Mouse (Mus musculus) urinary bladder, adult 2 months (tissue): ENCODE data around the gene Snapin. TPM values are rescaled to one million over a fixed set of nuclear protein-coding genes. Genes with fewer than 3 reads are reported as not detected.

ENCODE experiments used
- DNase-seq: peaks from one replicate; pipeline ENCODE4 v3.0.0; 2022; ENCODE audit warnings: low spot score
- polyA plus RNA-seq: library from polyadenylated mRNA; depleted of rRNA; stranded (reverse); fragments of >200 nt; gene quantifications from 2 replicates; pipeline ENCODE4 v1.2.3, GENCODE M21; 2012

Snapin gene
- polyA plus RNA-seq, 1 experiment, result 107 TPM

DNA sequence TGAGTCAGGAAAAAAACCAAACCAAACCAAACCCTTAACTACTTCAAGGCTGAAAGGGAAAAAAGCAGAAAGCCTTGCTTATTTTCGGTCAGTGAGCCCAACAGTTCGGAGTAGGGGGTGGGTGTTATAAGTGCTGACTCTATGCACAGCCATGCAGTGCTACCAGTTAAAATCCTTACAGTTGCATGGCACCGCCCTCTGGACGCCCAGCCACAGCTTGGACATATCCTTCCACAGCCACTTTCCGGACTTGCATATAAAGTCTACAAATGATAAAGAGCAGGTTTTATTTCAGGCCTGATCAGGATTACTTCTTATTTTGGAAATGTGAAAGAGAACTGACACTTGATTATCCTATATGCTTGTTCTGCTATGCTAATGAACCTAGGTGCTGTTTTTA lies 14.4 kb upstream of the Snapin start:
- no peak for DNase-seq

GRCm38 (mm10) chr3:90503444-90503843 lies 12.6 kb upstream of the Snapin start:
- DNase-seq, result no peak

DNA sequence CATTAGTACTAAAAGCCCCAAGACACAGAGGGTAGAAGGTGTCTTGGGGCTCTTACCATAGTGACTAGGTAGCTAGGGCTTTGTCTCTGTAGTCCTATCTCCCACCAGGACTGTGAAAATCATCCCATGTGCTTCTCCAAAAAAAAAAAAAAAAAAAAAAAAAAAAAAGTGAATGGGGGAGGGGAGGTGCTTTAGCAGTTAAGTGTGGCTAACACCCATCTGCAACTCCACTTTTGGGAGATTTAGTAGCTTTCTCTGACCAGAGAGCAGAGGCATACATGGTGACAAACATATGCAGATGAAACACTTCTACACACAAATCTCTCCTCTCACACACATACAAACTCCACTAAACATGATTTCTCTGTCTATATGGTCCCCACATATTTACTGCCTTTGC lies 6.8 kb upstream of the Snapin start:
- DNase-seq, result no peak

- DNase-seq, result no peak
These were observed 5.2 kb upstream of the Snapin start for GRCm38 (mm10) chr3:90495850-90496525.

- no peak for DNase-seq
These were observed 3.2 kb upstream of the Snapin start for GRCm38 (mm10) chr3:90493831-90494540.

- DNase-seq, result no peak
These were observed 517 bp upstream of the Snapin start for GRCm38 (mm10) chr3:90491350-90491749.

DNA sequence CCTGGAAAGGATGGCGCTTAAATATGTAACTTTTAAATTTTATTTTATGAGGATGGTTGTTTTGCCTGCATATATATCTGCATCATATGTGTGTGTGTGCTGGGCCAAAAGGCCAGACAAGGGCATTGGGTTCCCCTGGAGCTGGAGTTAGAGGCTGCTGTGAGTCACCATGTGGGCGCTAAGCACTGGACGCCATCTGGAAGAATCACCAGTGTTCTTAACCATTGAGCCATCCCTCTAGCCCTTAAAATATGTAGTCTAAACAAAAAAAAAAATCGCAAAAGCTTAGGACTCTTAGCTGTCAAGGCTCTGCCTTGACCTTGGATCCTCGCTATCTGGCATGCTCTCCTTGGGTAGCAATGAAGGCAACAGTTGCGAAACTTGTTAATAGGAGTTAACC lies 2.3 kb downstream of the Snapin start:
- no peak for DNase-seq

DNA sequence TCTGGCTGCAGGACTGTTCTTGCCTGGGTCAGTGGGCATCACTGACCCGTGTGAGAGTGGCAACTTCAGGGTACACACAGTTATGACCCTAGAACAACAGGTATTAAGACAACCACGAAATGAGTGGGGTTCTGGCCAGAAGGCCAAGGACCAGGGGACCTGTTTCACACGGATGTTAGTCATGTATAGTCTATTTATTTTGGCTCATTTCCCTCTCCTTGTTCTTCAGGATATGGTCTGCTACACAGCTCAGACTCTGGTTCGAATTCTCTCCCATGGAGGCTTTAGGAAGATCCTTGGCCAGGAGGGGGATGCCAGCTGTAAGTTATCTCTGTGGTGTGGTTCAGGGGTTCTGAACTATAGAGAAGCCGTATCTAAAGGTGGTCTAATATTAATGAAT lies 3.8 kb downstream of the Snapin start:
- DNase-seq, result no peak

DNA sequence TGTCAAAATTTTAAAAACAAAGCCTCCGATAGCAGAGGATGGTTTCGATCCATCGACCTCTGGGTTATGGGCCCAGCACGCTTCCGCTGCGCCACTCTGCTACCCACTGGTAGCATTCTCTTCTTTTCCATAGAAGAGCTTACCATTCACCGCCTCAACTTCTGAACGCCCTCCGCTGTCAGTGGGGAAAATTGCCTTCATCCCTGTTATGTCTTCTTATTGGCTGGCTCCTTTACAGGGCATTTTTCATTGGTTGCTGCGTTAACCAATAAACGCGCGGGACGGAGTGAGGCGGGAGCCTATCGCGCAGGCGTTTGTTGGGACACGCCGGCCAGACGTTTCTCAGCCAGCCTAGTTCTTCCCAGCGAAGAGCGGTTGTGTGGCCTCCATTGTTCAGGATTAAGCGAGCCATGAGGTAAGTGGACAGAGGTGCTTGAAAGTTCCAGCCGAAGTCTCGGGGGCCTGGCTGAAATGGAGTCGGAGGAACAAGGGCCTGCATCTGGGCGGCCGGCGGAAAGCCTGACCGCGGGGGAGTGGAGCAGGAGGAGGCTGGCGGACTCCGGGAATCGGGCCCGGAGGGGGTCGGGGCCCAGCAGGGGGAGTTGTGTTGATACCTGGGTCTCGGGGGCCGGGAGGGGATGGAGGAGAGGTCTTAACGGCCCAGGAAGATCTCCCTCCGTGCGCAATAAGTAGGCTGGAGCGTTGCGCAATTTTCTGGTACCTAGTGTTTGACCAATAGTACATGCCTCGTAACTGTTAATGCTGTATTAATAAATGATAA lies 14.8 kb downstream of the Snapin start, which contains the start of gene Ilf2:
Gene Ilf2 (plus strand): TSS at position 296 of the 781 bp plus-strand sequence.
- DNase-seq, result peak; percentile 88

- no peak for DNase-seq
These were observed 15.5 kb downstream of the Snapin start for GRCm38 (mm10) chr3:90475151-90475830.

DNA sequence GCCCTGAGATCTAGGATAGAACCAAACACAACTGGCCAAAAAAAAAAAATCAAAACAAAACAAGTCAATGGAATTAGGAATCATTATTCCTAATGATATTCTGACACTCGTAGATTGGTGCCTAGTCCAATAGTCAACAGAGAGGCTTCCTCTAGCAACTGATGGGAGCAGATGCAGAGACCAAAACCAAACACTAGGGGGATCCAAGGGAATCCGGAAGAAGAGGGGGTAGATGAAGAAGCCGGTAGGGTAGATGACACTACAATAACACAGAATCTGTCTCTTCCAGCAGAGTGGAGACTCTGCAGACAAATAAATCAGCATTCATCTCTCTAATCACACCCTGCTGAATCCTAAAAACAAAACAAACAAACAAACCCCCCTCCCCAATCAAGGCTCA lies 18.6 kb downstream of the Snapin start:
- DNase-seq, result no peak

GRCm38 (mm10) chr3:90467618-90468300 lies 23.1 kb downstream of the Snapin start:
- DNase-seq, result no peak

- DNase-seq, result no peak
These were observed 24.5 kb downstream of the Snapin start for GRCm38 (mm10) chr3:90466311-90466766.

DNA sequence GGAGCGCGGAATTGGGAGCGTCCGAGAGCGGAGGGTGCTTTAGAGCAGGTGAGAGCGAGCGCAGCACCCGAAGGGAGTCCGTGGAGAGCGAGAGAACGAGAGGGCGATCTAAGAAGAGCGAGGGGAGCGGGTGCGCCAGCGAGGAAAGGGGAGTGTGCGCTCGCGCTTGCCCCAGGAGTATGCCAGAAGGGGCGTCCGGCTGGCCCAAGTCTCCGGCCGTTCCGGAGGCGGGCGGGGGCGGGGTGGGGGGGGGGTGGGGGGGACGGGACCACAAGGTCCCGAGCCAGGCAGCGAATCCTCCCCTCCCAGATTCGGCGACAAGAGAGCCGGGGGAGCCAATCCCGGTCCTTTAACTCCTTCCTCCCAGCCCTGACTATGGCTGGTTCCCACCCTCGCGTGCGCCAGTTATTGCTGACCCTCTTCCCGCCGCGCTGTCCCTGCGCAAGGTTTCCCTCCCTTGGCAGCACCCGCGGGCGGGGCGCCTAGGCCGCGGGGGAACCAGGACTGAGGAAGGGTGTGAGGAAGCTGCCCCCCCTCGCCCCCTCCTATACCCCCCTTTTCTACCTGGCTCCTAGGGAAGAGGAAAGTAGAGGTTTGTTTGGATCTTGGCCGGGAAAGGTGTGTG lies 25.0 kb downstream of the Snapin start, which contains the start of gene Npr1:
Gene Npr1 (minus strand): TSS at position 181 of the 625 bp plus-strand sequence.
- no peak for DNase-seq

DNA sequence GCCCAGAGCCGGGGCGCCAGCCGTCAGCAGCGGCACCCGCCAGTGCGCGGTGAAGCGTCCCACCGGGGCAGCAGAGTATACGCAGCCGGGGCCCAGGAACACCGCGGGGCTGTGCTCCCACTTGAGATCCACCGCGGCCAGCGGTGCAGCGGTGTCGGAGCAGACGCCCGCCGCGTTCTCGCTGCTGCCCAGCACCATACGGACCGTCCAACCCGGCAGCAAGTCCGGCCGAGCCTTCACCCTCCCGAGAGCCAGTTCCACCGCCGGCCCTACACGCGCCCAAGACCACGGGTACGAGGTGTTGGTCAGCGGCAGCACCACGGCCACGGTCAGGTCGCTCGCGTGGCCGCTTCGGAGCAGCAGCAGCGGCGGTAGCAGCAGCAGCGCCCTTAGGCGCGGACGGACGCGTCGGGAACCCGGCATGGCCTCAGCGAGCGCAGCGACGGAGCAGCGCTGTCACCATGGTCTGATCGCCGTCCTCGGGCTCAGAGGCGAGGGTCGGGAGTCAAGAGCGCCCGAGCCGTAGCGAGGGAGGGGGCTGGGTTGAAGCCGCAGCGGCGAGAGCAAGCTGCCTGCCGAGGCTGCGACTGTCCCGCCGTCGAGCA lies 25.6 kb downstream of the Snapin start:
- no peak for DNase-seq

- DNase-seq, result no peak
These were observed 26.2 kb downstream of the Snapin start for GRCm38 (mm10) chr3:90464552-90465080.

DNA sequence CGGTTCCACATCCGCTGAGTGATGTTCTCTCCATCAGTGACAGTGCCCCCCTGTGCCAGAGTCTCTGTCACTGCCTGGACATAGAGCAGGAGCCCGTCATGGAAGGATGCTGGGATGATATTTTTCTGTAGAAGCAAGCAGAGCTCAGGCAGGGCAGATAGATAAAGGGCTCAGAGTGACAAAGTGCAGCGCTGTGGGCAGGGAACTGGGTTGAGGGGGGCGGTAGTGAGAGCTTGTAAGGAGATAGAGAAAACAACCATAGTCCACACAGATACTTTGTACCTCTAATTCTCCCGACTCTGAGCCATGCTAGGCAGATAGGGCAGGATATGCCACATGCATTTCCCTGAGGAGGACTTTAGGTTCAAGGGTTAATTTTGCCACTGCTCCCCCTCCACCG lies 28.3 kb downstream of the Snapin start:
- no peak for DNase-seq

DNA sequence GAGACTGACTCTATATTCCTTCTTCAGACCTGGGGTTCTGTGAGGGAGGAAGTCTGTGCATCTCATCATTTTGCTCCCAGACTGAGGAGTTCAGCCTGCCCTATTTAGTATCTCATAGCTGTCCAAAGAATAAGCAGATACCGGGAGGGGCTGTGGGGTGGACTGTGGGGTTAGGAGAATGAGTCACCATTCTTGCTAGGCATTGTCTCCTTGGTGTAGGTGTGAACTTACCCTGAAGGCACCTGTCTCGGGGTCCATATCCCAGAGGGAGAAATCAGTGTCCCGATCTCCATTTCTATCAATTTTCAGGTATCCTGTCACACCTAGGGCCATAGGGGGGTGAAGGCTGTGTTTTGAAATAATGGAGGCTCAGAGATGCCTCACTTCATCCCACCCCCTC lies 28.9 kb downstream of the Snapin start:
- no peak for DNase-seq

GRCm38 (mm10) chr3:90460315-90460714 lies 30.5 kb downstream of the Snapin start:
- DNase-seq, result no peak

GRCm38 (mm10) chr3:90459727-90460126 lies 31.1 kb downstream of the Snapin start:
- no peak for DNase-seq
